Mouse (Mus musculus) embryonic facial prominence, embryonic 11.5 days (tissue): ENCODE measurements at regions not wholly inside any gene's neighbourhood (a gene's known extent, or its start where the extent isn't known, plus 50 kb on each side); places are given as distances from the start of the nearest gene placed in this dataset.

Experiments
- ATAC-seq: fragments of 200-750 bp; cut with Nextera tagmentation; replicated peaks from 2 replicates; pipeline ENCODE4 v1.8.0; 2017; ENCODE audit warnings: low read depth; ENCODE audit not compliant: insufficient number of reproducible peaks, low FRiP score, low TSS enrichment
- DNase-seq: peaks from one replicate; pipeline ENCODE4 v3.0.0-alpha.2; 2015; ENCODE audit warnings: low spot score
- H3K27ac ChIP-seq: fragments of 300-500 bp; sonication (generic); replicated peaks from 2 replicates; pipeline ENCODE4 v1.5.1; 2014; ENCODE audit warnings: mild to moderate bottlenecking, low read depth, low read length, control low read depth
- H3K27me3 ChIP-seq: fragments of 300-500 bp; sonication (generic); 2 replicates; pipeline ENCODE4 v1.6.1; 2014; ENCODE audit warnings: mild to moderate bottlenecking, low read length, moderate library complexity, mixed read lengths; ENCODE audit not compliant: control insufficient read depth, insufficient read depth
- H3K36me3 ChIP-seq: fragments of 300-500 bp; sonication (generic); replicated peaks from 2 replicates; pipeline ENCODE4 v1.6.1; 2014; ENCODE audit warnings: low read depth, mild to moderate bottlenecking, low read length, moderate library complexity, mixed read lengths; ENCODE audit not compliant: control insufficient read depth, insufficient read depth
- H3K4me1 ChIP-seq: fragments of 300-500 bp; sonication (generic); 2 replicates; pipeline ENCODE4 v1.6.1; 2014; ENCODE audit warnings: low read length, mixed read lengths; ENCODE audit not compliant: control insufficient read depth, insufficient read depth
- H3K4me2 ChIP-seq: fragments of 300-500 bp; sonication (generic); 2 replicates; pipeline ENCODE4 v1.6.1; 2014; ENCODE audit warnings: low read depth, mild to moderate bottlenecking, control low read depth, low read length, moderate library complexity
- H3K4me3 ChIP-seq: fragments of 300-500 bp; sonication (generic); 2 replicates; pipeline ENCODE4 v1.5.1; 2014; ENCODE audit warnings: low read depth, low read length, control low read depth
- H3K9ac ChIP-seq: fragments of 300-500 bp; sonication (generic); replicated peaks from 2 replicates; pipeline ENCODE4 v1.6.1; 2014; ENCODE audit warnings: mild to moderate bottlenecking, control low read depth, low read length
- H3K9me3 ChIP-seq: fragments of 300-500 bp; sonication (generic); replicated peaks from 2 replicates; pipeline ENCODE4 v1.6.1; 2016; ENCODE audit warnings: mild to moderate bottlenecking, low read length, inconsistent platforms, mixed read lengths; ENCODE audit not compliant: control insufficient read depth
- WGBS: fragments of 180-500 bp; shearing (Covaris S2); extraction: QIAGEN DNeasy Blood & Tissue Kit; methylation state at CpG from one replicate; pipeline ENCODE4 v1.1.7; 2014; 5-methylcytosine and 5-hydroxymethylcytosine counted together

GRCm38 (mm10) chrX:12322453-12322852 is 162.3 kb upstream of the Bcor start:
- no peak for DNase-seq
- no peaks in the 10 kb centered on the region for H3K36me3 ChIP-seq
- ATAC-seq = no peak
- H3K4me1 ChIP-seq = no peaks in the 10 kb centered on the region
- WGBS = 93% methylated on average over 1 of the region's 1 CpGs
- no peak overlapping the region for H3K27ac ChIP-seq
- H3K4me2 ChIP-seq = no peak overlapping the region
- no peak overlapping the region for H3K4me3 ChIP-seq
- no peaks in the 10 kb centered on the region for H3K9me3 ChIP-seq
- H3K27me3 ChIP-seq = no peaks in the 10 kb centered on the region
- no peak overlapping the region for H3K9ac ChIP-seq

GRCm38 (mm10) chrX:12323268-12323667 is 163.1 kb upstream of the Bcor start:
- Histone ChIP-seq H3K9me3 (no peaks in the 10 kb centered on the region), H3K27me3 (no peaks in the 10 kb centered on the region), H3K27ac (no peak overlapping the region), H3K9ac (no peak overlapping the region), H3K4me3 (no peak overlapping the region), H3K36me3 (no peaks in the 10 kb centered on the region), H3K4me2 (no peak overlapping the region), H3K4me1 (no peaks in the 10 kb centered on the region)
- no peak for DNase-seq
- 92% methylated on average over 3 of the region's 3 CpGs for WGBS
- ATAC-seq = no peak

- Histone ChIP-seq H3K36me3 (no peaks in the 10 kb centered on the region), H3K9ac (no peak overlapping the region), H3K27ac (no peak overlapping the region), H3K4me3 (no peak overlapping the region), H3K4me2 (no peak overlapping the region), H3K9me3 (no peaks in the 10 kb centered on the region), H3K4me1 (no peaks in the 10 kb centered on the region), H3K27me3 (no peaks in the 10 kb centered on the region)
- no peak for ATAC-seq
- 82% methylated on average over 6 of the region's 6 CpGs for WGBS
- DNase-seq = no peak
Observed at GRCm38 (mm10) chrX:12323812-12324211, 163.7 kb upstream of the Bcor start.

GRCm38 (mm10) chrX:12327464-12327863 is 167.3 kb upstream of the Bcor start:
- no peak for DNase-seq
- WGBS = 71% methylated on average over 4 of the region's 4 CpGs
- Histone ChIP-seq H3K36me3 (no peaks in the 10 kb centered on the region), H3K4me3 (no peak overlapping the region), H3K4me2 (no peak overlapping the region), H3K27me3 (no peaks in the 10 kb centered on the region), H3K9ac (no peak overlapping the region), H3K9me3 (no peaks in the 10 kb centered on the region), H3K4me1 (no peaks in the 10 kb centered on the region), H3K27ac (no peak overlapping the region)
- no peak for ATAC-seq

GRCm38 (mm10) chrX:12340561-12340960 is 180.4 kb upstream of the Bcor start:
- Histone ChIP-seq H3K9me3 (no peaks in the 10 kb centered on the region), H3K27me3 (no peaks in the 10 kb centered on the region), H3K36me3 (no peaks in the 10 kb centered on the region), H3K4me3 (no peak overlapping the region), H3K27ac (no peak overlapping the region), H3K9ac (no peak overlapping the region), H3K4me2 (no peak overlapping the region), H3K4me1 (no peaks in the 10 kb centered on the region)
- no peak for DNase-seq
- WGBS = 85% methylated on average over 9 of the region's 9 CpGs
- no peak for ATAC-seq

GRCm38 (mm10) chrX:12341356-12341965 is 181.3 kb upstream of the Bcor start:
- no peak overlapping the region for H3K4me3 ChIP-seq
- H3K4me2 ChIP-seq = no peak overlapping the region

GRCm38 (mm10) chrX:12344805-12345555 is 184.8 kb upstream of the Bcor start:
- WGBS = 79% methylated on average over 12 of the region's 12 CpGs
- Histone ChIP-seq H3K27me3 (no peaks in the 10 kb centered on the region), H3K9ac (no peak overlapping the region)

More at GRCm38 (mm10) chrX:12341356-12341965, 181.3 kb upstream of the Bcor start:
- no peak for DNase-seq
- no peak for ATAC-seq
- no peaks in the 10 kb centered on the region for H3K4me1 ChIP-seq
- H3K9ac ChIP-seq = no peak overlapping the region
- no peaks in the 10 kb centered on the region for H3K36me3 ChIP-seq
- H3K9me3 ChIP-seq = no peaks in the 10 kb centered on the region
- no peak overlapping the region for H3K27ac ChIP-seq
- 69% methylated on average over 5 of the region's 5 CpGs for WGBS
- no peaks in the 10 kb centered on the region for H3K27me3 ChIP-seq

GRCm38 (mm10) chrX:12346856-12347255 is 186.7 kb upstream of the Bcor start:
- no peak for ATAC-seq
- 61% methylated on average over 3 of the region's 3 CpGs for WGBS
- Histone ChIP-seq H3K27me3 (no peaks in the 10 kb centered on the region), H3K4me1 (no peaks in the 10 kb centered on the region), H3K36me3 (no peaks in the 10 kb centered on the region), H3K4me2 (no peak overlapping the region), H3K27ac (no peak overlapping the region), H3K9ac (no peak overlapping the region), H3K9me3 (no peaks in the 10 kb centered on the region), H3K4me3 (no peak overlapping the region)
- DNase-seq = no peak

More at GRCm38 (mm10) chrX:12344805-12345555, 184.8 kb upstream of the Bcor start:
- ATAC-seq = no peak
- H3K36me3 ChIP-seq = no peaks in the 10 kb centered on the region
- no peaks in the 10 kb centered on the region for H3K4me1 ChIP-seq
- H3K9me3 ChIP-seq = no peaks in the 10 kb centered on the region
- no peak overlapping the region for H3K4me2 ChIP-seq
- no peak overlapping the region for H3K27ac ChIP-seq
- DNase-seq = no peak
- no peak overlapping the region for H3K4me3 ChIP-seq
